Mouse (Mus musculus) adrenal gland, postnatal 4 days (tissue): ENCODE data around the gene Eng. TPM values are rescaled to one million over a fixed set of nuclear protein-coding genes. Genes with fewer than 3 reads are reported as not detected.

ENCODE experiments used
- DNase-seq, 2 experiments: peaks; one replicate each; pipeline ENCODE4 v3.0.0; 2021 to 2022; ENCODE audit warnings: low spot score in 2 of 2, mixed read lengths in 2 of 2
- total RNA-seq, 2 experiments: library from RNA; stranded (reverse); gene quantifications; 2 replicates each; pipeline ENCODE4 v1.2.3; 2021

Gene Eng
- total RNA-seq, 2 experiments from 2014 or later, result 97.4 to 103 TPM

DNA sequence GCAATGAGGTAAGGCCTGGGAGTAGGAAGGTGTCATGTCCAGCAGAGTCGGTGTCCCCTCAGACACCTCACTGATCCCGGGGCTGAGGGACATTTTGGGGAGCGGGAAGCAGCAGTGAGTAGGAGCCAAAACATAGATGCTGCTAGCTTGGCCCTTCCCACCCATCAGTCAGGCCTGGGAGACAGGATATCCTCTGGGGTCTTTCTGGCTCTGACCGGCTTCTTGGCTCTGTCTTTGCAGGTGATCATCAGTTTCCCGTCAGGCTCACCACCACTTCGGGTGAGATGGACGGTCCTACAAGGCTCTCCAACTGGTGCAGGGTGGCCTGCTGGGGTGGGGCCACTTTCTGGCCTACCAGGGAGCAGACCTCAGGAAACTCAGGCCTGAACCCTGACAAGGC lies 31.3 kb downstream of the Eng start:
- no peak for DNase-seq

DNA sequence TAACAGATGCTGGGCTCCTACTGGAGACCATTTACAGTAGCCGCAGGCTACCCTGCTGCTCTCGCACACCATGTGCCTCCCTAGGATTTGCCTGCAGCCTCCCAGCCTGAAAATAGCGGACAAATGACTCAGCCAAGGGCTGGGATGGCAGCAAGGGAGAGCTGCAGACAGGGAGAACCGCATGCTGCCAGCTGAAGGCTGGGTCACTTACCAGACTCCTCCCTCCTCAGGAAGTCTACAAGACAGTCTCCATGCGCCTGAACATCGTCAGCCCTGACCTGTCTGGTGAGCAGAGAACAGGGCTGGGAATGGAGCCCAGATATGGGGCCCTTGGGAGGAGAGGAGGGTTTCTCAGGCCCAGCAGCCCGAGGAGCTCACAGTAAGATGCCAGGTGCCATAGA lies 33.7 kb downstream of the Eng start:
- DNase-seq, result no peak

DNA sequence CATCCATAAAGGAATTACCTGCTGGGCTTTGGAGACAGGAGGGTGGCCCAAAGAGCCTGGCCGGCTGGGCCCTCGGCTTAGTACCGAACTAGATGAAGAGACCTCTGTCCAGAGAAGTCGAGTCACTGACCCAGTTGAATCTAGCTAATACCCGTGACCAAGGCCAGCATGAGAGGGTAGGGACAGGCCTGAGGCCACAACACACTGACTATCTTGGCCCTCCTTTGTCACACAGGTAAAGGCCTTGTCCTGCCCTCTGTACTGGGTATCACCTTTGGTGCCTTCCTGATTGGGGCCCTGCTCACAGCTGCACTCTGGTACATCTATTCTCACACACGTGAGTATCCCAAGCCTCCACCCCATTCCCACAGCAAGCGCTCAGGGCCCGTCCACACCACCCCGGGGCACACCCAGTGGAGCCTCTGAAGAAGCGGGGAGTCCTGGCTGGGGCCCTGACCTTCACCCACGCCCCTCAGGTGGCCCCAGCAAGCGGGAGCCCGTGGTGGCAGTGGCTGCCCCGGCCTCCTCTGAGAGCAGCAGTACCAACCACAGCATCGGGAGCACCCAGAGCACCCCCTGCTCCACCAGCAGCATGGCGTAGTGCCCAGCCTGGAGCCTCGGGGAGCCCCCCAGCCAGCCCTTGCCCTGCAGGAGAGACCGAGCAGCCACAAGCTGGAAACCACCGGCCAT lies 34.7 kb downstream of the Eng start:
- no peak for DNase-seq

DNA sequence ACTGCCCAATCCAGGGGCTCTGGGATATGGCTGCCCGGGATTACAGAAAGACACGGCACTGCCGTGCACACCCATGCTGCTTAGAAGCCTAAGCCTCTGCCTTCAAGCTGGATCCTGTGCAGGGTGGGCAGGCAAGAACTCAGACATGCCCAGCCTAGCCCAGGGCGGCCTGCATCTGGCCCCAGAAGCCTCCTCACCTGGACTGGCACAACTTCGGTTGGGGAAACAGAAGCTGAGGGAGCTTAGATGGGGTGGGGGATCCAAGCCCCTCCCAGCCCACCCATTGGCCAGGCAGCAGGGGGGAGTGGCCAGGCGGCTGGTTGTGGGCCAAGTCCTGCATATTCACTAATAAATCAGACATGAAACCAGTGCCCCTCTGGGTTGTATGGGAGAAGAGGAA lies 35.4 kb downstream of the Eng start:
- DNase-seq, result no peak

DNA sequence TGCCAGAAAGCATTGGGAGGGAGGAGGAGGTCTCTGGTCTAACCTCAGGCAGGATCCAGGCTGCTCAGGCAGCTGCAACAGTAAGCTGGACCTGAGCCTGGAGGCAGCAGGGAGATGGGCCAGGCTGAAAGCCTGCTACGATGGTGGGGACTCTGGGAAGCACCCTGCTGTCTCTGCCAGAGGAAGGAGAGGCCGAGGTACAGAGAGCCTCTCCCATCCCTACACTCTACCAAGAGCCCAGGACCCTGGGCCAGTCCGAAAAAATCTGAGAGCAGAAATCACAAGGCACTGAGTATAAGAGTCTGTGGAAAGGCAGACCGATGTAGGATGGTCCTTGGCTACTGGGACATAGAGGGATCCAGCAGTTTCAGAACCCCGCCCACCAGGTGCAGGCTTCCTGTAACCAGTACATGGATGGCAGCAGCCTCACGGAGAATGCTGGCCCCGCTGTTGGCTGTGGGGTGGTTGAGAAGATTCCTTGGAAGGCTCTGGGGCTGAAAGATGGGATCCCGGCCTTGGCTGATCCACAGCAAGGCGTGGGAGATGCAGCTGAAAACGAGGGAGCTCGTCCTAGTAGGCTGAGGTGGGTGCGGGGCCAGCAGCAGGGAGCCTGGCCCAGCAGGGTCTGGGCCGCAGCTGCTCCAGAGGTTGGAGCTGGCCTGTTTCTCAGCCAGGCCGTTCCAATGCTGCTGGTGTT lies 36.5 kb downstream of the Eng start:
- no peak for DNase-seq

DNA sequence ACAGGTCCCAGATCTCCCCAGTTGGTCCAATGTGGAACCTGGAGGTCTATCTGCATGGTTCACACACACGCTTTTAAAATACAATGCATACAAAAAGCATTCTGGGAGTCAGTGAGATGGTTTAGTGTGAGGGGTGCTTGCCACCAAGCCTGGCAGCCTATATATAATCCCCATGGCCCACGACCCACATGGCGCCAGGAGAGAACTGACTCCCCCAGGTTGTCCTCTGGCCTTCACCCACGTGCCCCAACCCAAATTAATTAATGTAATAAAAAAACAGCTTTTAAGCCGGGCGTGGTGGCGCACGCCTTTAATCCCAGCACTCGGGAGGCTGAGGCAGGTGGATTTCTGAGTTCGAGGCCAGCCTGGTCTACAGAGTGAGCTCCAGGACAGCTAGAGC lies 37.3 kb downstream of the Eng start:
- no peak for DNase-seq

DNA sequence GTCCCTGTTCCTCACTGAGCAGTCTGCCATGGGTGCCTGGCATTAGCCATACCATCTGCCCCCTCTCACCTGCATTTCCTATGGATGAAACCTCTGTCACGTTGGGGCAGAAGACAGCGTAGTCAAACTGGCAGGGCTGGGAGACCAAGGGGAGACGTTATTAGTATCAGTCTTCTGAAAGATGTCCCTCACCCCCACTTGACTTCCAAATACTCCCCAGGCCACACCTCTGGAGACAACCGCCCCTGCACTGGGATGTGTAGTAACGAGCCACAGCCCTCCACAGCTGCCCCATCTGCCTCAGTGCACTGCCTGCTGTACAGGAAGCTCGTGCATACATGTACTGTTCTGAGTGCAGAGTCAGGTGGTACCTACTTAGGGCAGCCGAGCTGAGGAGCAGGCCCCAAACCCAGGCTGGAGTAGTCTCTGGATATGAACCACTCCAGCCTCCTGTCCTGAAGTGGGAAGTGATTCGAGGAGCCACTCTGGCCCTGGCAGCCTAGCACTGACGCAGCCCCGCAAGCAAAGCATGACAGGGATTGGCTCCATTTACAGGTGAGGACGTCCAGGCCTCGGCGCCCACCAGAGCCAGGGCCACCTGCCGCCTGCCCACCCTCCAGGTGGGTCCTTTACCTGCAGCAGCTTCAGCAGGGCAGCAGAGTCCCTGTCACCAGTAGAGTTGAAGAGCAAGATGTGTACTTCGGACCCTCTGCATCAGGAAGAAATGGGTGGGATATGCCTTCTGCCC lies 38.5 kb downstream of the Eng start:
- DNase-seq, result no peak

DNA sequence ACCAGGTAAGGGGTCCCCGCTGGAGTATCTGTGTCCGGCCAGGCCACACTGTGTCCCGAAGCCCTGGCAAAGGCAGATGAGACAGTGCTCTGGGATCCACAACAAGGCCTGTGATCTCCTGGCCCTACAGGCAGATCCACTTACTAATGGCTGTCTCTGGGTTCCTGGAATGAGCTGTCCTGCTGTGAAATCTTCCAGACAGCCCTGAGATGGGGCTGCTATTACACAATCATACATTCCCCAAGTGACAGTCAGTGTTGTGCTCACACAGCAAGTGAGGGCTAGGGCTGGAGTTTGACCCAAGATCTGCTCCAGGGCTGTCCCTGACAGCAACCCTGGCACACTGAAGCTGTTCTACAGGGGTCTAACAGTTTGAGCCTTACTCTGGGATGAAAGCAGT lies 39.4 kb downstream of the Eng start:
- DNase-seq, result no peak

DNA sequence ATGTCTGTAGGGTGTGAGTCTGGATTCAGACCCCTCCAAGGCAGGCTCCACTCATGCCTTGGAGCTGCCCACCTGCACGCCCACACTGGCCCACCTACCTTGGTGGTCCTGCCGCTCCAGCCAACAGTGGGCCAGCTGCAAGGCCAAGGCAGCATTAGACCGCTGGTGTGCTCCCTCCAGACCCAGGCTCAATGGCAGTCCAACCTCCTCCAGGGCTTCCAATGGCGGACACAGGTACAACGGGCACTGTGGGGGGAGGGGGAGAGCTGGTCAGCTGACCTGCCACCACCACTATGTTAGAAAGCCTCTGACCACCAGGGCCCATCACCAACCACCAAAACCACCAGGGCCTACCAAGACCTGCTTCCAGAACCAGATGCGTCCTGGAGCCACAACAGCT lies 40.2 kb downstream of the Eng start:
- DNase-seq, result no peak

DNA sequence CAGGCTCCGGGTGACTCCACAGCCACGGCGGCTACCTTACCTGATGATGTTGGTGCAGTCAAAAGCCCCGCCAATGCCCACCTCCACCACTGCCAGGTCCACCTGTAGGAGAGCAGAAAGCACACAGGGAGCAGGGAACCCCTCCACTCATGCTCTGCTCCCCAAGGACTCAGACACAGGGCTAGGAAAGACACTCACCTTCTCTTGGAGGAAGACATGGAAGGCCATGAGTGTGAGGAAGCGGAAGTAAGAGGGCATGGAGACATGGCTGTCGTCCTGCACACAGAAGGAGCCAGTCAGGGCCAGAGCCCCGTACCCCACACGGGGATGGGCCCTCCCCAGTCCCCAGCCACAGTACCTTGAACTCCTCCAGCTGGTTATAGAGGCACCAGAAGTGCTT lies 41.2 kb downstream of the Eng start:
- no peak for DNase-seq

DNA sequence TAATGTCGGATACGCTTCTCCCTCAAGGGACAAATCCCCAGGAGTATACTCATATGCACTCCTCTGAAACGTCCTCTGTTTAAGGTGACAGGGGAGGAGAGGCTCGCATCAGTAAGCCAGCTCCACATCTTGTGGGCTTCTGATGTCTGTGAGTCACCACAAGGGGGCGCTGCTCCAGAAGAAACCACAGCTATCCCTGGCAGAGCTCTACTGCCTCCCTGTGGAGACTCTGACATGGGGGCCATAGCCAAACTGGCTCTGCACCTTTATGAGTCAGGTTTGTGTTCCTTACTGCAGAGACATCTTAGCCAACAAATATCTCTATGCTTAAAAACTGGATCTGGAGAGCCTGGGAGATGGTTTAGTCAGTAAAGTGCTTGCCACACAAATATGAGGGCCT lies 43.0 kb downstream of the Eng start:
- peak; percentile 72 to 87 for DNase-seq

DNA sequence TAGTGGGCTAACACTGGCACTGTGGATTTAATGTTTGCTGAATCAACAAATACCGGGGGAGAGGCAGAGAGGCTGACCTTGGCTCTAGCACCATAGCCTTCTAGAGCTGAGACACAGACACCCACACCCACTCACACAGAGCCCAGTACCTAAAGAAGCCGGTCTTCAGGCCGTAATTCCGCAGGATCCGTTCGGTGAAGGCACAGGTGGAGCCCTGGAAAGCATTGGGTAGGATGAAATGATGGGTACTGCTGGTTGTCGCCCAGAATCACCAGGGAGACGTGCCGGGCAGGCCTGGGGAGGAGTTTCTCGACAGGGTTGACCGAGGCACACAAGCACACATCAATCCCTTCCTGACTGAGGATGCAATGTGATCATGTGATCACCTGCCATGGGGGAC lies 44.6 kb downstream of the Eng start:
- no peak for DNase-seq

DNA sequence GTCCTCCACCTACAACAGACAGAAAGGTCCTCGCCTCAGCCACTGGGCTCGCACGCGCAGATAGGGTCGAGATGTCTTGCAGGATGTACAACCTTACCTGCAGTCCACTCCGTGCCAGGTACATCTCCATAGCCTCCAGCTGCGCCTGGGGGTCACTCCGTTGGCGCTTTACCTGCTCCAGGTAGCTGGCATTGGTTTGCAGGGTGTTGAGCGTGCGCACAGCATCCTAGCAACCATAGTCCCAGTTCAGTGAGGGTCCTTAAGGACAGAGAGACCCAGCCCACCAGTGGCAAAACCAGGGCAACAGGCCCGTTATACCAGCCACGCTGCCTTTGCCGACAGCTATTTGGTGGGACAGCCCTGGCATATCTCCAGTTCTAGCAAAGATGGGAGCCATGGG lies 46.1 kb downstream of the Eng start:
- no peak for DNase-seq

DNA sequence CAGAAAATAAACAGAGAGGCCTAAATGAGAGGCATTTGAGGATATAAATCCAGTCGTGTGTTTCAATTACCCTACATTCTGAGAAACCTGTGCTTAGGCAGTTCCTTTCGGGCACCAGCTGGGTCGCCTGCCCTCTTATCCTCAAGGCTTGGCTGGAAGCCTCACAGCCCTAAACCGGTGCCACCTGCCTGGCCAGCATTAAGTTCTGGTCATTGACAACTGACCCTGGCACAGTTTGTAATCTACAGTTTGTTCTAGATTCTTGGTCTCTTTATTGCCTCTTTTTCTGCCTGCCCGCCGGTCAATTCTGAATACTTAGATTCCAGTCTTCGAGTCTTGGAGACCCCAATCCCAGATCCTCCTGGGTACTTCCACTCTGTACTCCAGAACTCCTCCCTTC lies 46.9 kb downstream of the Eng start:
- no peak for DNase-seq

DNA sequence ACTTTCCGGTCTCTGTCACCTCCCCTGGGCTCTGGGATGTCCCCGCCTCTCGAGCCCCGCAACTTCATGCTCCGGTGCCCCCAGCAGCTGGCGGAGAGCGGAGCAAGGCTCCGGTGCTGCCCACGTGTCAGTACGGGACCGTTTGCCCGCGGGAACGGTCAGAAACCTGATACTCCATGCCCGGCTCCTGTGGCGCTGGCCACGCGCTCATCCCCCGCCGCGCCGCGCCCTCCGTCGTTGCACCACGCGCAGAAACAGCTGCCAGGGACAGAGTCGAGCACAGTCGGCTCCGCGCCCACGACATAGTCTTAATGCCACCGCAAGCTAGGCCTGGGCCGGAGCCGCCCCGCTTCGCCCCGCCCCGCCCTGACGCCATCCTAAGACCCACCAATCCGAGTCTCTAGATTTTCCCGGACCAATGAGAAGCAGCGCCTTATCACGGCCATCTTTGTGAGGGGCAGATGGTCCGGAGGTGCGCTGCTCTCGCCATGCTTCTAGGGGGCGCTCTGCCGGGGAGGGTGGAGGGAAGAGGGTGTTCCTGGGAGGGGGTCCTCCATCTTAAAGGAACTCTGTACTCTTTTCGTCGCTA lies 47.5 kb downstream of the Eng start:
- peak; percentile 80 to 93 for DNase-seq

DNA sequence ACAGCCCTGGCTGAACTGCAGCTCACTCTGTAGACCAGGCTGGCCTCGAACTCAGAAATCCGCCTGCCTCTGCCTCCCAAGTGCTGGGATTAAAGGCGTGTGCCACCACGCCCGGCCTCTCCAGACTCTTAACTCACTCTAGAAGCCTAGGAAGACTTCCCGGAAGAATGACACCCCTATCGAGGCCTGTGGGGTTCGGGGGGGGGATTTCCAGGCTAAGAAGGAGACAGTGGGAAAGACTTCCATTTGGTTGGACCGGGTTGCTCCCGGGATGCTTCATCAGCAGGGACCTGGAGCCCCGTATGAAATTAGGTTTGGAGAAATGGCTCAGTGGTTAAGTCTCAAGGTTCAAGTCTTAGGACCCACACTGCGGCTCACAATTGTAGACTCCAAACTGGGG lies 48.3 kb downstream of the Eng start:
- no peak for DNase-seq

DNA sequence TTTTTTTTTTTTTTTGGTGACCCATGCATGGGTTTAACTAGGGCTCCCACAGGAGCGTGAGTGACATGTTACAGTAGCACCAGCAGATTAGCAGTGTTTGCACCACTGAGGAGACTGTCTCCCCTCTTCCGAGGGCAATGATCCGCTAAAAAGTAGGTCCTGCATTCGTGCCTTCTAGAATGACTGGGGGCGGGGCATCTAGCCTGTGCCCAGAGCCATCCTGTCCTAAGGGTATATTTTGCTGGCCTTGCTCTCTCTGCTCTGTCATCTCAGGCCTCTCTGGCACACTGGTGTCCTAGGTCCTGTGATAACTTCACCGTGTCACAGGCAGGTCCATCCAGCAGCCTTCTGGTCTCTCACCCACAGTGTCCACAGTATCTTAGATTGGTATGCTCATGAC lies 53.3 kb downstream of the Eng start:
- DNase-seq, result no peak

DNA sequence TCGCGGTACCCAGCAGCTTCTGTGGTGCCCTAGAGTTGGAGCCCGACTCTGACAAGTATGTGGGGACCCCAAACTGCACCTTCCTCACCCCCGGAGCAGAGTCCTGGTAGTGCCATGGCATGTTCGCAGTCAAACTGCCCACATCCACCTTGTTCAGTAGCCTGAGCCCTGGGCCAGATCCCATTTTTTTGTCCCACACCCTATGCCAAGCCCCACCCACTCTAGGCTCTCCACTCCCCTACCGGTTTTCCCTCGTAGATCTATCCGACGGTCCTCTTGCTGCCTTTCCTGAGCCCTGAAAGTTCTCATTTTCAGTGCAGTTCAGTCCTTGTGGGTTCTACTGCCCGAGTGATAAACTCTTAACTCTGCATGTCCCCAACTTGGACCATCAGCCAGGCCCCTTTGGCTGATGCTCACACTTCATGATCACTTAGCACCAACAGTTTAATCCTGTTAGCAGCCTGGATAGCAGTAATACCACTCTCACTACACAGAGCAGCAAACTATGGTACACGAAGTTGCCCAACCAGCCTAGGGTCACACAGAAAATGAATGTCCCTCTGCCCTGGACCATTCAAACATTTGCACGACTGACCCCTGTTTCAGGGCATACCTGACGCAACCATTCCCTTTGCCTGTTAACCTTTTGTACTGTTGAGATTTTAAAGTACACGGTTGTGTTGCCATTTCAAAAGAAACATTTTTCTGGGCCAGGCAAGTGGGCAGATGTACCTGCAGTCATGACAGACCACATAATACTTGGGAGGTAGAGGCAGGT lies 54.8 kb downstream of the Eng start:
- DNase-seq, result no peak

DNA sequence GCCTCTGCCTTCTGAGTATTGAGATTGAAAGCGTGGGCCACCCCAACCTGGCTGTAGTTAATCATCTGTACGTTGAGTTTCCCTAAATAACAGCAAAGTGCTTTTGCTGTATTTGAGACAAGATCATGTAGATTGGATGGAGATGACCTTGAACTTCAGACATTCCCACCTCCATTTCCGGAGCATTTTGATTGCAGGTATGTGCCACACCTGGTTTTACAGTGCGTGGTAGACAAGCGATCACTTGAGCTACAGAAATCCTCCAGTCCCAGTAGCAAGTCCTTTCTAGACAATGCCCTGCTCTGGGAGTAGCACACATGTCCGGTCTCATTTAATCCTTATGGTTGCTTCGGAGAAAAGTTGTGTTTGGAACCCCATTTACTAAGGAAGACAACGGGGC lies 56.7 kb downstream of the Eng start:
- no peak for DNase-seq

DNA sequence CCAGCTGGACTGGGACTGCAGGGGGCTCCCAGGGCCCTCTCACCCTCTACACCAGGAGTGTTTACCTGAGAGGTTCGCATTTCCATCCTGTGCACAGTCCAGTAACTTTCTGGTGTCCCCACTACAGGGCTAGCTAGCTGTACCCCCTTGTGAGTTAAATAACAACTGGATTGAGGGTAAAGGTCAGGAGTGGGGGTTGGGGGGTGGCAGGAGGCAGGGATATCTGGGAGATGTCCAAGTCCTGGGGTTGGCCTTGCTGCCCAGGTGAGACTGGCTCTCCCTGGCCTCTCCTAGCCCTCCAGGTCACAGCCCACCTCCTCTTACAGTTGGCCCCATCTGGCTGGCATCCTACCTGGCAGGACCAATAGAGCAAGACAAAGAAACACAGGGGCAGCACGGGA lies 57.6 kb downstream of the Eng start, which contains the start of gene Fpgs:
Gene Fpgs, minus strand, starts transcription at position 125 of the 401 bp plus-strand sequence.
- DNase-seq, result no peak

DNA sequence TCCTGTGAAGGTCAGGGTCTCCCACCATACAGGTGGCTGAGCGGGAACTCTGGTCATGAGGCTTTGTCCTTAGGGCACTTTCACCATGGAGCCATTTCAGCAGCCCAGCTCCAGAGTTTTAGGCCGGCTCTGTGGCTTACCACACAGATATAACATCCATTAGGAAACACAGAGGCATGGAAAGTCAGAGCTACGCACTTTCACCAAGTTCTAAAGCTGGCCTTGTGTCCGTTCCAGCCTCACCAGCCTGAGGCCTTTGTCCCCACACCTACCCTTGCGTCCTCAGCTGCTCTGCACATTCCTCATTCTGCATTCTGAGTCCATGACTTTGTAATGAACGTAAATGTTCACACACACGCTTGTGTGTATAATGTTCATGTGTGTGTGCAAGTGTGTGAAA lies 58.6 kb downstream of the Eng start:
- DNase-seq, result no peak
